Mouse (Mus musculus) fat pad, adult 2 months (tissue): ENCODE results near the gene Phlda2.

Experiments used
- DNase-seq: peaks from one replicate; pipeline ENCODE4 v3.0.0-alpha.2; 2011; ENCODE audit warnings: low read depth, low spot score; ENCODE audit errors: extremely low read depth

The Phlda2 gene

DNA sequence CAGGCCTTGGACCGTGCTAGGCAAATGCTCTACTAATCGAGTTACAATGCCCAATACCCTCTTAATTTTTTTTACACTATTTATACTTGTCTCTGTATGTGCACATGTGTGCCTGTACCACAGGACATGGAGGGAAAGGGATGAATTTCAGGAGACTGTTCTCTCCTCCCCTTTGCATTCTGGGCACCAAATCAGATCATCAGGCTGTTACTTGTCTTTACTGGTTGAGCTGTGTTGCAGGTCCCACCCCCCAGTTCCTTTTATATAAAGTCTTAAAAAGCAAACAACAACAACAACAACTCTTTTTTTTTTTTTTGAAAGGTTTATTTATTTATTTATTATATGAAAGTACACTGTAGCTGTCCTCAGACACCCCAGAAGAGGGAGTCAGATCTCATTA is 2.5 kb upstream of the Phlda2 start:
- no peak for DNase-seq

DNA sequence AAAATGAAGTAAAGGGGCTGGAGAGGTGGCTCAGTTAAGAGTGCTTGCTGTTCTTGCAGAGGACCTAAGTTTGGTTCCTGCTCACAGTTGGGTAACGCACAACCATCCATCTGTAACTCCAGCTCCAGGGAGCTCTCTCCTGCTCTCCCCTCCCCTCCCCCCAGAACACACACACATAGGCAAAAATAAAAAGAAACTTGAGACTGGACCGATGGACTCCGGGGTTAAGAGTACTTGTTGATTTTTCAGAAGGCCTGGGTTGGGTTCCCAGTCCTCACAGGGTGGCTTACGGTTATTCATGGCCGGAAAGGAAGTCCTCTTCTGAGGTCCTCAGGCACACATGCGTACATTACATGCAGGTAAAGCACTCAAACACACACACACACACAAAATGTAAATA is 976 bp upstream of the Phlda2 start:
- DNase-seq, result no peak

DNA sequence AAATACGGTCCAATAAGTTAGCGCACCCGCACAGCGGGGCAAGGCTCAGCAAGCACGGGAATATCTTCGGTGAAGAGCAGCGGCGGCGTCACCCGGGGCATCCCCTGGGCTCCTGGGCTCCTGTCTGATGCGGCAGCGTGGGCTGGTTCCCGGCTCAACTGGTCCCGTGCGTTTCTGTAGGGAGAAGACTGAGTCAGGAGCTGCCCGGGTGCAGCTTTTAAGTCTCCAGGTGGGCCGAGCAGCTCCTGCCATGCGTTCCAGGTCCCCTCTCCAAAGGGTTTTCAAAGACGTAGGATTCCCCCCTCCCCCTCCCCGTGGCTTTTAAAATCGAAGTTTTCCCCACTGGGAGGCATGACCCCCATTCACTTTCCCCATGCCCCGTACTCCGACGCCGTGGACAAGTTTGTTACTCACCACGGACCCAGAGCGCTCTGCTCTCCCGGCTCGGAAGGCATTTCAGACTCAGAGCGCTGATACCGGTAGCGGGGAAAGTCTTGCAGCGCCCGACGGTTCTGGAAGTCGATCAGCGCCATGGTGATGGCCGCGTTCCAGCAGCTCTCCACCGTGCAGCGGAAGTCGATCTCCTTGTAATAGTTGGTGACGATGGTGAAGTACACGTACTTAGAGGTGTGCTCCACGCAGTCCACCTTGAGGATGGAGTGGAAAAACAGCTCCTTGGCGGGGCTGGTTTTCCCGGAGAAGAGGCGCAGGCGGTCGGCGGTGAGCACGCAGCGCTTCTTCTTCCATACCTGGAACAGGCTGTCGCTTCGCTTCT is 1.1 kb downstream of the Phlda2 start:
- no peak for DNase-seq

DNA sequence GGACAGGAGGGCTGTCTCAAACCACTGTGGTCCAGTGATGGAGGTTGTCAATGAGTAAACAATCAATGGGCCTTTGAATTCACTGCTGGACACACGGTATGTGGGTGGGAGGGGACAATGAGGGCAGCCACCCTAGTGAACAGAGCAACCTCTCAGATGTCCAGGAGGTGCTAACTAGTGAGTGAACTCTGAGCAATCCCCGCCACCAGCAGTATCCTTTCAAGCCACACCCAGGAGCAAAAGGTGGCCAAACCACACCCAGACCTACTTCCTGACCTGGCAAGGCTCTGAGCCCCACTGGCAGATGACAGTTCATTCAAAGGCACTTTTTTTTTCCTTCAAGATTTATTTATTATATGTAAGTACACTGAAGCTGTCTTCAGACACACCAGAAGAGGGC is 2.0 kb downstream of the Phlda2 start:
- no peak for DNase-seq

DNA sequence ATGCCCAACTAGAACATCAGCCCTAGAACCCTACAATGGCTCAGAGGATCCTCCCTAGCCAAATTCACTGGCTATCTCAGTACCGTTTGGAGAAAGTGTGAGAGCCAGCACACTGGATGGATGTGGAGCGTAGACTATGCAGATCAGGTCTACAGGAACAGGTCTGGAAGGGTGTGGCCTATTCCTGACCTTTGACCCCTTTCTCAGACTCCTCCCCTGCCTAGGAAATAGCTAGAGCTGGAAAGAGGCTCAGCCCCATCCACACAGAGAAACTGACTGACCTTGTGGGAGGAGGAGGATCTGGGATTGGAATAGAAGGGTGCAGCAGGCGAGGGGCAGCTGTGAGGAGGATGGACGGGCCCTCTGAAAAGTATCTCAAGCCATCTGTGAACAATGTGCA is 4.4 kb downstream of the Phlda2 start:
- DNase-seq, result no peak

DNA sequence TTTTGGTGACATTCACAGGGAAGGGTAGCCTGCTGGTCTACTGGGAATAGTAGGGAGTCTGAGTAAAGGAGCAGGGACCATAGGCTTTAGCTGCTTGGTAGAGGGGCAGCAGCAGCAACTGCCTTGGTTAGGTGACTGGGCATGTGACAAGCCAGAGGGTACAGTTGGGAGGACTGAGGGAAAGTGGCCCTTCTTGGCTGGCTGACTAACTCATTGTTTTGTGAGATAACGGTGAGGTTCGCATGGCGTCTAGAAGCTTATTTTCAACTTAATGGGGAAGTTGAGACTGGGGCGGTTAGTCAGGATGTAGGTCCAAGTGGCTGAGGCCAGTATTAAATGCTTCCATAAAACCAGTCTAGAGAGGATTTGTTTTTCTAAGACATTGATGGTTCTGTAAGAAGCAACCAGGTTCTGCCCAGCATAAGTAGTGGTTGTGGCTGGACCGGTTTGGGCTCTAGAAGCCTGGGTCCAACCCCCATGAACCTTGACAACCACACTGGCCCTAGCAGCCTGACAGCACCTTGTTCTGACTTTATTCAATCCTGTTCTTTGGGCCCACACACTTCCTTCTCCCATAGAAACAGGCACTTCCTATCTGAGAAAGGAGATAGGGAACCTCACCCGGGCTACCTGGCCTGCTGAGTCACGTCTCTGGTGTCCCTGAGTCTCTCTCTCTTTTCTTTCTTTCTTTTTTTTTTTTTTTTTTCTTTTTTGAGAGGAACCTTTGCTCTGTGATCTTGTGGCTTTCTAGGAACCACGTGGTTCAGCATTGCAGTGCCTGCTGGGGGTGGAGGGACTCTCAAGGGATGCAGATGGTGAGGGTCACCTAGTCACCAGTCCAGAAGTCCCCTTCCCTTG is 7.6 kb downstream of the Phlda2 start:
- DNase-seq, result no peak

DNA sequence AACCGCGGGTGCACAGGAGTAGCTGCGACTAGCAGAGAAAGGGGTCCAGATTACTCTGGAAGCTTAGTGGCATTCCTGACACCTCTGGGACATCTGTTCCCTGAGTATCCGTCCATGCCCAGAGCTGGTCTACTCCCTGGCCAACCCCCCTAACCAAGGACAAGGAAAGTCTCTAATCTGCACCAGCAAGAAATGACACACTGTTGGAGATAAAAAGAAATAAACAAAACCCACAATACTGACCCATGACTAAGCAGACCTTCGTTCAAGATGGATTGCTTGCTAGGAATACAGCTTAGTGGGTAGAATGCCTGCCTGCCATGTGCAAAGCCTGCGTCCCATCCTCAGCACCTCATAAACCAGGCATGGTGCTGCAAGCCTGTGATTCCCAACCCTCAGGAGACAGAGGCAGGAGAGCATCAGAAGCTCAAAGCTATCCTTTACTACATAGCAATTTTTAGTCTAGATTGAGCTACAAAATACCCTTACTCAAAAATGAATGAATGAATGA is 9.3 kb downstream of the Phlda2 start:
- no peak for DNase-seq

DNA sequence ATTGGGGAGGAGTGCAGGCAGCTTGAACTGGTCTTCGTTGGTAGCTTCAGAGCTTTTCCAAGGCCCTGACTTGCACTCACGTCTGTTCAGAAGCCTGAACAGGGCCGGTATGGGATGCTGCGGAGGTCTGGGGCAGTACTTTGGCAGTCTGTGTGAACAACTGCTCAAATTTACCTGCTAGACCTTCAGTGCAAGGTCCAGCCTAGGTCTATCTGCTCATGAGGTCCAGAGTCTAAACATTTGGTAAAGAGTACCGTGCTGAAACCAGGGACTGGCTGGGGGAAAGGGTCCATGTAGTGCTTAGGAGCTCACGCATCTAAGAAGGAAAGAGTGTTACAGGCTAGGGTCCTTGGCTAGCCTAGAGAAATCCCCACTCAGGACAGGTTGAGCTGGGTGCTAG is 13.2 kb downstream of the Phlda2 start:
- no peak for DNase-seq

DNA sequence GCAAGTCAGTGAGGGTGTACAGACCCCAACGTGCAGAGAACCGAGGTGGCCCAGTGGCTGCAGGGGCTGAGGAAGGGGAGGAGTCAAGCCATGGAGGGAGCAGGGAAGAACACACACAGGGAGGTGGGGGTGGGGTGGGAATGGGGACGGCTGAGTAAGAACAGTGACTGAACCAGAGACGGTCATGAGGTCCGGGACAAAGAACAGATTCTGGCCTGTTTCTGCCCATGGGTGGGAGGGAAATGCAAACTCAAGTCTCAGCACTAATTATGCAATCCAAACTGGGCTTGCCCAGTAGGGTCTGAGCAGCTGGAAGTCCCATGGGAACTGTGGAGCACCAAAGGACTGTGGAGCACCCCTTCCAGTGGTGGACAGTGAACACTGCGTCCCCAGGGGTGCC is 20.4 kb downstream of the Phlda2 start:
- no peak for DNase-seq

DNA sequence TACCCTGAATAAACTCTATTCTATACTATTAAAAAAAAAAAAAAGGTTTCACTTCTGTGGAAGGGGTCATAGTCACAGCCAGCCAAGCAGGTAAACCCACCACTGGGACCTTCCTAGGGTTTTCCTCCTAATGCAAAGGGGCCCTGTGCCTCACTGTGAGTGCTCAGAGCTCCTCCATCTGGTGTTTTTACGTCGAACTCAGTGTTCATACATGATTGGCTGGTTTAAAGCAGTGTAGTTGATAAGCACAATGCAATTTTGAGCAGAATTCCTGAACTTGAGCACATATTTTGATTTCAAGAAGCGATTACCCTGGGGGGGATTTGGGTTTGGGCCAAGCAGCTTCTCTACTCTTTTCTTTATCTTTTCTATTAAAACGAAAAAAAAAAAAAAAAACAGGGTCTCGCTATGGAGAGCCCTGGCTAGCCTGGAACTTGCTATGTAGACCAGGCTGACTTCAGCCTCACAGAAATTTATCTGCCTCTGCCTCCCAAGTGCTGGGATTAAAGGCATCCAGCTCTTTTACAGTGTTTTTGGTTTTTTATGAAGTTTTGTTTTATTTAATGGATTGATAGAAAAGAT is 21.1 kb downstream of the Phlda2 start:
- DNase-seq, result no peak

DNA sequence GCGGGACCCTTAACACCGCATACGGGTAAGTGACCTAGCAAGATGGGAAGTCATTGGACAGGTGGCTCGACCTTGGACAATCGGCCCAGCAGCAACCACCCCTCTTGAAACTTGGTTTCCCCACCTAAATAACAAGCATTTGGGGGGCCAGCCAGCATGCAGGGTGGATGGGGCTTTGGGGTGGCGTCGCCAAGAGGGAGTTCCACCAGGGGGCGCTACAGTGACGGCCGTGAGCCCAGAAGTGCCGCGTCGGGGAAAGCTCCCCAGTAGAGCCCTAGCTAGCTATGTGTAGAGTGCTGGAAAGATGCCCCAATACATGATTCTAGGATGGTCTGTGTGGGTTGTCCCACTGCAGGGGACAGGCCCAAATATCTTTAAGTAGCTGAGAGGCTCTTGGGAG is 22.5 kb downstream of the Phlda2 start:
- no peak for DNase-seq

DNA sequence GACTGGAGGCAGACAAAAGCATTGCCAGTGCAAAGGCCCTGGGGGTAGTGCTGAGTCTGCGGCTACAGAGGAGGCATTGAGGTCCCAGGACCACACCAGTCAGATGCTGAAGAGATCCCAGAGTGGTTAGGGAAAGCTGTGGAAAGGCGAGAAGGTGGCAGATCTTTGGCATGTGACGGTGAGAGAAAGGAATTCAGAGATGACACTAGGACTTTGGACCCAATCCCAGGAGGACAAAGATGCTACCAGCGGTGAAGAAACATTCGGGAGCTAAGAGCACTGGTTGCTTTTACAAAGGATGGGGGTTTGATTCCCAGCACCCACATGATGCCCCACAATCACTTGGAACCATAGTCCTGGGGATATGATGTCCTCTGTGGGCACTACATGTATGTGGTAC is 25.1 kb downstream of the Phlda2 start:
- no peak for DNase-seq

DNA sequence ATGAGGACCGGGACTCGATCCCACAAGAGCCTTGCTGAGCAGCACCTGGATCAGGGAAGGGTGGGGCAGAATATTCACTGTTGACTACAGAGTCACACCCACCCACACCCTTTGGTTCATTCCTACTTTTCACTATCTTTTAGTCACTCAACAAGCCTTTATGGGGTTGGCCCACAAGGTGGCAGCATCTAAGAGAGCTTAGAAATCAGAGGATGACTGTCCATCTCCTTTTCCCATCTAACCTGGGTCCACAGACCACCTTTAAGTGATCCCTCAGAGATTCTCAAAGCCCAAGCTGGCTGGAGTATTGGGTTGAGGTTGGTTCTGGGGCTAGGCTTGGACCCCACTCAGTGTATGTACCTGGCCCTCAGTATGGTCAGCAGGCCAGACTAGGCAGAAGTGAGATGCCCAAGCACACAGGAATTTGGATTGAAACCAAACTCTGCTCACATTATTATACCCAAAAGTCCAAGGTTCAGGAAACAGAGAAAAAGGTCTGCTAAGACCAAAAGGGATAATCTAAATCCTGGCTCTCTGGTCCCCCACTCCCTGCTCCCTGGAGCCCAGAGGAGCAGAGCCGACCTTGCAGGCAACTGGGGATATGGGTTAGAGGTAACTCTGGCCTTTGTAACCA is 26.1 kb downstream of the Phlda2 start:
- DNase-seq, result no peak

DNA sequence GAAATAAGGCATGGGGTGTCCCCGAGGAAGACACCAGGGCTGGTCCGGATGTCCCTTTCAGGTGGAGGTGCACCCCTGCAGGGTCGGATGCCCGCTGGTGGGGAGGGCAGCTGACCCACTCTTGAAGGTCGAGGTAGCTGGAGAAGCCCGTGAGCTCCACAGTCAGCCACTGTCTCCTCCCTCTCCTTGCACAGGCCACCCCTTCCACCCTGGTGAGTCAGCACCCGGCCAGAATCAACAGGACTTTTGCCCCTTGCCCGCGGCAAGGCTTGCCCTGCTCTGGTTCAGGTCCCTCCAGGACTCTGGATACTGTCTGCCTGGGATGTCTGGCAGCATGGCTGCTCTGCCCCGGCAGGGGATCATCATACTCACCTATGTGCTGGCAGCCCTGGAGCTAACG is 27.1 kb downstream of the Phlda2 start:
- no peak for DNase-seq

DNA sequence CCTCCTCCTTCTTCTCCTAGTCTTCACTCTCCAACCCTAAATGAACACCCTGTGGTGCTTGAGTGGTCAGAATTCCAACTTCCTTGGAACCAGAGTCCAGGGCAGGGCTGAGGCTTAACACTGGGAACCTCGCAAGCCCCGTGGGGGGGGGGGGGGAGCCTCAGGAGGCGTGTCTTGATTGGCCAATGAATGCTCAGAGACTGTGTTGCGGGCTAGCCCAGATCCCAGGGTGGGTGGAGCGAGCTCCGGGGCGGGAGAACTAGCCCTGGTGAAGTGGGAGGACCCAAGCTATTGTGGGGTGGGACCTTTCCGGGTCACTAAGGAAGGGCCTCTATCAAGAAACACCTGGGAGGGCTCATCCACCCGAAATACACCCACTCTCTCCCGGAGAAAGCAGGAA is 28.1 kb downstream of the Phlda2 start:
- no peak for DNase-seq

DNA sequence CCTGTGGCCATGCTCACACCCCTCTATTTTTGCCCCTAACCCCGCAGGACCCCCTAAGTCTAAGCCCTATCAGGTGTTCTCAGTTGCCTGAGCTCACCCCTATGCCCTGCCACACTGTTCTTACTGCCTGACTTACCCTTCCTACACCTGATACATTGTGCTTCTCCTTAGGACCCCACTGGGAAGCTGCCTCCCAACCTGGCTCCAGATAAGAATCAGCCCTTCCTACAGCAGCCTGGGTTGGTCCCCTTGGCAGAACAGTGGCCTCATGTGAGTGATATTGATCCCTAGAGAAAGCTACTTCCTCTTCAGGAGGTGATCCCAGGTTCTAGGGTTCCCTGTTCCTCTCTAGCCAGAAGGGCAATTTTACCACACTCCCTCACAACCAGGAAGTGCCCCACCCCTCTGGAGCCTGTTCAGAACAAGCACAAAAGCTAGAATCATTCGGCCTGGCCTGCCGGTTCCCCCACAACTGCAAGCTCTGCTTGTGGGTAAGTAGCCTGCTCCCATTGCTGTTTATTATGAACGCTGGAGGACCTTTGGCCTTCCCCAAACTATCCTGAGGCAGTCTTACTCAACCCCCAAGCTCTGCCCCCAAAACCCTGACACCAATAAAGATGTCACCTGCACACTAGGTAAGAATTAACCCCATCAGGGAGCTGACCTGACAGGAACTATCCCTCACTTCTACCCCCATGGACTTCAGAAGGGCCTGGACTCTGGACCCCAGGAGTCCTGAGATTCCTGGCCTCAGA is 29.4 kb downstream of the Phlda2 start, which contains the start of gene Slc22a18:
Gene Slc22a18 (plus strand): TSS at position 390 of the 755 bp plus-strand sequence.
- no peak for DNase-seq

DNA sequence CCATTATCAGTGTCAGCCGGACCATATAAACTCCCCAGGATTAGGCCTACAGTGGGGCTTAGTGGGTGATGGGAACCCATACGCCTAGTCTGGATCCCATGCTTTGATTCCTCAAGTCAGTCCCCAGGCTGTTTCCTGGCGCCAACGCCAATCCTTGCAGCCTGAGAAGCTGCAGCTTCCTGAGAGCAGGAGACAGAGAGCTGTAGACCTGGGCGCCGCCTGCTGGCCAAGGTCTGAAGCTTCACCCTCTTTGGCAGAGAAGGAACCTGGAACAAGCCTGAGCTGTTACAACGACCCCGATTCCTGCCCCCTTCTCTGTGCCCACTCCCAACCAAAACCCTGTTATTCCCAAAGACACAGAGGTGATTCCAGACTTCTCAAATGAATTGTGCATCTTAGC is 33.0 kb downstream of the Phlda2 start:
- no peak for DNase-seq

DNA sequence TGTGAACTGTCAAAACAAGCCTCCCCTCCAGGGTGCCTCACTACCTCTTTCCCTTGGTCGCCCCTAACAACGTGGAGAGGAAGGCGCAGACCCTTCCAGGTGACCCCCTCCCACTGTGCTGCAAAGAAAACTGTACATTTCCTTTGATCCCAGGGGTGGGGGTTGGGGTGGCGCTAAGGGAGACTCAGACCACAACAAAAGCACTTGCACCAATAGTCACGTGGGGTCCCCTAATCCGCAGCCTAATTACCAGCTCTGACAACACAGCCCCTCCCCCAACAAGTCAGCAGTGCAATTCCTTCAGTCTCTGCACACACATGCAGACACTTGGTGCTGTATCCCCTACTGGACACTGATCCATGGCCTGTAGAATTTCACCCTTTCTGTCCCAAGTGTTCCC is 35.2 kb downstream of the Phlda2 start:
- no peak for DNase-seq

DNA sequence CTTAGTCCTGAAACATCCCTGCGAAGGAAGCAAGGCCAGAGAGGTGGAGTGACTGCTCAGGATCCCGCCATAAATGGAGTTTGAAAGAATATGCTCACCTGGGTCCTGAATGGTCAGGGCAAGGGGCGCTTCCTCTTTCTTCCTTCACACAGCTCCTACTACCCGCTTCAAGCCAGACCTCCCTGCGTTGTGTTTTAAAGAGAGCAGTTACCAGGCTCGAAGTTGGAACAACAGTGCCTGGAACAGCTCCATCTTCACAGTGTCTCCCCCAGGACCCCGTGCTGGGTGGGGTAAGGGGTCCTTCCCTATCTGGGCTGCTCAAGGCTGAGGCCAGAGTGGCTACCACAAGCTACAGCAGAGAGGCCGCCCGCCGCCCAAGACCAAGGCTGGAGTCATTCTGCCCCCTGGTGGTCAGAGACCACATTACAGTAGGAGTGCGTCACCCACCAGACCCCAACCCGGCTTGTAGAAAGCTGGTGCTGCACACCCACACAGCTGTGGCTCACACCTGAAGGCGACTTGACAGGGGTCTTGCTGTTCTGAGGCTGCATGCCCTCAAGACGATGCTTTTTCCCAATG is 36.8 kb downstream of the Phlda2 start:
- no peak for DNase-seq
